Mouse (Mus musculus): ENCODE results near the gene Arhgef3.

Gene Arhgef3

DNA sequence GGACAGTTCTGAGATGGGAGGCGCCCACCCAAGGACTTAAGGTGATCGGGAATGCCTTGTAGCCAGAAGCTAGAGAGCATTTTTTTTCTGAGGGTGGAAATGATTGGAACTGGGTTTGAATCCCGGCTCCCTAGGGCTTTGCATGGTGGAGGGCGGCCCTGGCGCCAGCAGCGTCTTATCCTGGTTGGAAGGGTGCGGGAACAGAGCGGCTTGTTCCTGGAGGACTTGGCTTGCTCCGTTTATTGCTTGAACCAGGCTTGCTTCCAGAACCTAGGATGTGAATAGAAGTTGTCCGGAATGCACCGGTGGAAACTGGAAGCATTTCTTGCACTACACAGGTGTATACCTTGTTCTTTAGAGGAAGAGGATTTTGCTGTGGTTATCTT is 569 bp downstream of the Arhgef3 start:
- DNase-seq = no peak

DNA sequence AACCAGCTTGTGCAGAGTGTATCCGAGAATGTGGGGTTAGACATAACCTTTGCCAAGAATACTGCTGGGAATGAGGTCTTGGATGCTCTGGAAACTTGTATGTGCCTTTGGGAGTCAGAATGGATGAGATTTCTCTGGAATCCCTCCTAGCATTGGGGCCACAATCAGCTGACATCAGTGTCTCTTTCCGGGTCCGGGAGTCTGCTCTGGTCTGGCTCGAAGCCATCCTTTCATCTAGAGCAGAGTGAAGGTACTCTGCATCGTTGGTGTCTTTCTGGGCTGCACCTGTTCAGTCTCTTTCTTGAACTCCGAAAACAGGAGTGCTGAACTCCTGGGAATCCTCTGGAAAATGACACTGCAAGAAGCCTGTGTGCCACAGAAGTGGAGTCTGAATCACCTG is 1.3 kb downstream of the Arhgef3 start:
- no peak for DNase-seq

DNA sequence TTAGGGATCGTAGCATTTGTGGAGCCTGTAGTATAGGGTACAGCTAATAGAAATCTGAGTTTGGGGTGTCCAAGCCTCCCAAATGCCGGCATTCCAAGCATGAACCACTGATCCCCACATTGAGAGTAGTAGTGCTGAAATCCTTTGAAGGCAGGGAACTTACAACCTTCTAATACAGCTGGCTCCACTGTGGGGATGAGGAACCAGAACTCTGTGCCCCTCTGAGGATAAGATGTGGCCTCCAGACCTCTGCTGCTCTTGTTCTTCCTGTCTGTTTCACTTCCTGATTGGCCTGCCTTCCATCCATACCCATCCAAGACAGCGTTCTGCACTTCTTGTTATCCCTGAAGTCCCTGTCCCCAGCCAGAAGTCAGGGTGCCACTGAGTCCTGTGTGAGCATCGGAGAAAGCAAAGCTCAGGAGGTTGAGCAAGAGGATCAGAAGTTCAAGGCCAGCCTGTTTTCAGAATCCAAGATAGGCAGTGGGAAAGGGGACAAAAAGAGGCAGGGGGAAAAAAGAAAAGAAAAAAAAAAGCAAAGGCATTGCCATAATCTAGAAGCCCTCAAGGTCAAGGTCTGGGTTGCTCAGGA is 2.0 kb downstream of the Arhgef3 start:
- no peak for DNase-seq

DNA sequence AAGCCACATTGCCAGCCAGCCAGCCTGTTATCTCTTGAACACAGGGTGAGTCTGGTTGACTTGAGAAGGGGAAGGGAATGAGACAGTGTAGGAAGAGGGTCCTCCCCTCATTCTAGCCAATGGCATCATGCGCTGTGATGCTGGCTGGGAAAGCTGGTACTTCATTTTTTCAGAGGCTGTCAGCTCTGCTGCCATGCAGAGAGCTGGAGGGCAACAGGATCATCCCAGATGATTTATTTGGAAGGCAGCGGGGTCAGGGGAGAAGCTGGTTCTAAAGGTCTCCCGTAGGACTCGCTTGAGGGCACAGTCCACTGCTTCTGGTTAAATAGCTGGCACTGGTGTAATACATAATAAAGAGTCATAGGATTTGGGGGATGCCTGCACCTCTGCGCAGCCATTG is 3.8 kb downstream of the Arhgef3 start:
- no peak for DNase-seq

DNA sequence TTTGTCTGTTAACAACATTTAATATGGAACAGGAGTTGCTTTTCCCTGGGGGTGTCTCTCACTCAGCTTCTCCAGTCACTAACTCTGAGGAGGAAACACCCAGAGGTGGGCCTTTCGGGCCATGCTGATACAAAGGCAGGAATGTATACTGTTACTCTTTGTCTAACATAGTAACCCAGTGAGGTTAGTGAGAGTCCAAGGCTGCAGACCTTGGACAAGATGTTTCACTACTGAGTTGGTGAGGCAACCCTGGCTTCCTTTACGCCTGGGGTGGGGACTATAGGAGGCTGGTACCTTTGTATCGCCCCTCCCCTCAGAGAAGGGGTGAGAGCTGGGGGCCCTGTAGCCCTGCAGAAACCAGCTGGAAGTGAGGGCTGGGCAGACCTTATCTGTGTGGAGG is 7.9 kb downstream of the Arhgef3 start:
- no peak for DNase-seq

DNA sequence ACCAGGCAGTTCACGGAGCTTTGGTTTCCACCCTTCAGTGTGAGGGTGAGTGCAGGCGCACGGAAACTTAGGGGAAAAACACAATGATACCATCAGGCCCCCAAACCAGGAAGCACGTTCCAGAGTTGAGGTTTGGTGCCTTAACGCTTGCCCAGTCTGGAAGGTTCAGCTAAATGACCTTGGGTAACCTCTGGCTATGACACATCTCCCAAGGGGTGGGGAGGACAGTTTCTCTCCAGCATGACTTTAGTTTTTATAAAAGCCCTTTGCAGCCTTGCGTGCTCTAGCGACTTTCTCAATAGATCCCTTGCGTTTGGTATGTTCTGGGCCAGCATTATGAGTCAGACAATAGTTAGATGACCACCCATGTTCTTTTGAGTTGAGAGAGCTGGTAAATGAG is 8.8 kb downstream of the Arhgef3 start:
- no peak for DNase-seq

DNA sequence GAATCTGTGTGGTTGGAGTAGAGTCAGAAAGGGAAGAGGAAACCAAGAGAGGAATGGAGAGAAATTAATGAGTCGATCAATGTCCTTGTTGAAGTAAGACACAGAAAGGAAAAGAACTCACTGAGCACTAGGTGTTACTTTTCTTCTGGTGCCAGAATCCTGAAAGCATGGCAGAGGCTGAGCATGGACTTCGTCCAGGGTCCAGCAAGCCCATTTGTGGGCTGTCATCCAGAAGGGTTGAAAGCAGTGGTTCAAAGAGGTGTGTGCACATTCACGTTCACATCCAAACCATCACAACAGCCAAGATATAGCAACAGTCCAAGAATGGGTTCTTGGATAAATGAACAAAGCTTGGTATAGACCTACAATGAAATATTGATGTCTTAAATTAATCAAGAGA is 15.3 kb downstream of the Arhgef3 start:
- DNase-seq = no peak

DNA sequence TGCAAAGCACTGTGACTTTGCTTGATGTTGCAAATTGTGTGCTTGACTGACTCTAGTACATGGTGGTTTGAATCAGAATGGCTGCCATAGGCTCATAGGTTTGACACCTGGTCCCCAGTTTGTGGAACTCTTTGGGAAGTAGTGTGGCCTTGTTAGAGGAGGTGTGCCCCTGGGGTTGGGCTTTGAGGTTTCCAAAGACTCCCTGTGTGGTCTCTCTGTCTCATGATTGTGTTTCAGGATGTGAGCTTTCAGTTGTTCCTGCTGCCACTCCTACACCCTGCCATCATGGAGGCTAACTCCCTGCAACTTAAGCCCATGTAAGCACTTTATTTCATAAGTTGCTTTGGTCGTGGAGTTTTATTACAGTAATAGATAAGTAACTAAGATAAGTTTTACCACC is 16.0 kb downstream of the Arhgef3 start:
- DNase-seq = no peak

DNA sequence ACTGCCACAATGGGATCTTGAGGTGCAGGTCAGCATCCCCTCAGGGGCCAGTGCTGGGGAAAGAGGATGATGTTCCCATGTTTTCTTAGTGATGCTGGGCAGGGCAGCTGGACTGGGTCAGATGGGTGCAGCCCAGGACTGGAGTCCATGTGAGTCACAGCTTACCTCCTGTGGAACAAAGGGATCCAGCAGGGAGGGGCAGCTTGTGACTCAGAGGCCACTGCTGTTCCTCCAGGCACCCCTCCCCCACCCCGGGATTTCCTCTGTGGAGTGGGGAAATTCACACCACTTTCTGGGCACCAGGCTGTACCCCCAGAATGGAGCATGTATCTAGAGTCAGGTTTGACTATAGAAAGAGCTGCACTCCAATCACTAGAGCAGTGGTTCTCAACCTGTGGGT is 16.8 kb downstream of the Arhgef3 start:
- DNase-seq = no peak

DNA sequence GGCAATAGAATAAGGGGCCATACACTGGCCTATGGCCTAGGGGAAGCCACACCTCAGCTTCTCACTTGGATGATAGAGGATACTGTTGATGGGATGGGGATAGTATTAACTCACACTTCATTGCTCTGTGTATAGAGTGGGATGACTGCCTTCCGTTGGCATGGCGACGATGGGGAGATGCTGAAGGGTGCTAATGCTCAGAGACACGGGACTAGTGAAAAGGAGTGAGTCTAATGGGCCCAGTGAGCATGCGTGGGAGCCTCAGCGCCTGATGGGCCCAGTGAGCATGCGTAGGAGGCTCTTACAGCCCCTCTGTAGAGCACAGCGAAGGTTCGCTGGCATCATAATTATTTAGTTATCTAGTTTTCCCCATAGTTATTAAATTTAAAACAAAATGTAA is 24.2 kb downstream of the Arhgef3 start:
- no peak for DNase-seq

DNA sequence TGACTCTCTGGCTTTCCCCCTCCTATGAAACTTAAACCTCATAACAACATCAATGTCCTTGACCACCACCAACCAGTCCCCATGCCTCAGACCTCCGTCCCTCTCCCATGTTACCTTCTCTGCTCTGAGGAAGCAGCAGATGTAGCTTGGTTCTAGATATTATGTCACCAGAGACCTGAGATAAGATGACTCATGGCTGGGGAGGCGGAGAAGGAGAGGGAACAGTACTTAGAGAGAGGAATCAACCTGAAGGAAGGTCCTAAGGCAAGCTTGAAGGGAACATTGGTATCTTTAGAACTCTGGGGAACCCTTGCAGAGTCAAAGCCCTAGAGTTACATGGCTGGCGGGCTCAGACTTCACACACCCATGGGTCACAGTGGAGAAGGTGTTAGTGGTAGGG is 25.3 kb downstream of the Arhgef3 start:
- no peak for DNase-seq

DNA sequence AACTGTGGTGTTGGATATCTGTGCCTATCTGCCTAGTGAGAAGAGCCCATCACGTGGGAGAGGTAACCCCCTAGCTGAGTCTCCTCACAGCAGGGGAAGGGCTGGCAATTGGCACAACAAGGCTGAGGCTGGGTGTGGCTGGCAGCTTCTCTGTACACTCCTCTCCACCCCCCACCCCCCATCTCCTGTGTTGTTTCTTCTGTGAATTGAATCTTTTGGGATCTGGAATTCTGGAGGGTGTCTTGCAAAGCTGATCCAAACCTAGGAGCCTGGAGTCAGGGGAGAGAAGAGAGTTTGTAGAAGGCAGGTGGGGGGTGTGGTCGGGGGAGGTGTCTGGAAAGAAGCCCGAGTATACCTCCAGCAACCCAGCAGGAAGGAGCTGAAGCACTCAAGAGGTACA is 26.8 kb downstream of the Arhgef3 start:
- DNase-seq = no peak

DNA sequence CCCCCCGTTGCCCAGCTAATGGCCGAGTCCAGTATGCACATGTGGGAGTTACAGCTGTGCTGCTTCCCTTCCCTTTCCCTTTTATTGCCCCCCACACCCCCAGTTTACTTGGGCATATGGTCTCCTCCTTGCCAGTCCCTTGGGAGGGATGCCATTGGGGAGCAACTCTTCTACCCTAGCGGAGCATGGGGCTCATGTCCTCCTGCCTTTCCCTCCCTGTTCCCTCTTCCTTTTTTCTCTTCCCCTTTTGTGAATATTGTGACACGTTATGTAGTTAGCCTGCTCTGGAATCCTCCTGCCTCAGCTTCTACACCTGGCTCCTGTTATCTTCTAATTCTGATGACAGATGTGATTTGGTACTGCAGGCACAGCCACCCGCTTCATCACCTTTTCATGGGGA is 28.0 kb downstream of the Arhgef3 start:
- DNase-seq = no peak

DNA sequence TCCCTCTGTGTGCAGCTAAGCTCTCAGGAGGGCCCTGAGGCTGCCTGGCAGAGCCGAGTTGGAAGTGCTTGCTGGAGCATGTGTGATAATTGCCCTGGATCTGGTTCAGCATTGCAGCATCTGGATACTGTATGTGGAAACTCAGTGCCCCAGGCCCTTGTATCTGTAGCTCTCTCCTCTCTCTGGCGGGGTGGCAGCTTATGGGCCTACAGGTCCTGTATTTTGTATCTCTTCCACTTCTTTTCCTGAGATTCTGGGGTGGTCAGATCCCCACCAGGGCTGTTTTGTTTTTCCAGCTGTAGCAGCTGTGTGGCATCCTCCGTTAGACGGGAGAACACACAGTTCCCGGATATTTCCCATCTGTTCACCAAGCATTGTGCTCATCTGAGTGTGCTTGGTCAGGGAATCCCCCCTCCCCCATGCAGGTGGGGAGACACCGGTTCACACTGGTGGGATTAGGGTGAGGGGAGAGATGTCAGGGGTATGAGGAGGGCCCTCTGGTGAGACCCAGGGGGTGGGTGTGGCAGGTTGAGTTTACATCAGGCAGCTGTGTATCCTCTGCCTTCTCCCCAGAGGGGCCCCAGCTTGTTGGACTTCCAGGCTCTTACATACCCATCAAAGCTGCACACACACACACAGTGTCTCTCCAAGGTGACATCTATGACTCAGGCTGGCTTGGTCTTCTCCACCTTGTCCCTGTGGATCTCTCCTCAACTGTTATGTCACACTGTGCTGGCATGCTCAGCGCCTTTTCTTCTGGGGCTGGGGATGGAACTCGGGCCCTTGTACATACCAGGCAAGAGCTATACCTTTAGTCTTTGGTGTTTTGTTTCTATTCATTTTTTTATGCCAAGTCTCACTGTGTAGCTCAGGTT is 30.7 kb downstream of the Arhgef3 start:
- peak in 1 of 2 experiments; percentile 55 for DNase-seq

DNA sequence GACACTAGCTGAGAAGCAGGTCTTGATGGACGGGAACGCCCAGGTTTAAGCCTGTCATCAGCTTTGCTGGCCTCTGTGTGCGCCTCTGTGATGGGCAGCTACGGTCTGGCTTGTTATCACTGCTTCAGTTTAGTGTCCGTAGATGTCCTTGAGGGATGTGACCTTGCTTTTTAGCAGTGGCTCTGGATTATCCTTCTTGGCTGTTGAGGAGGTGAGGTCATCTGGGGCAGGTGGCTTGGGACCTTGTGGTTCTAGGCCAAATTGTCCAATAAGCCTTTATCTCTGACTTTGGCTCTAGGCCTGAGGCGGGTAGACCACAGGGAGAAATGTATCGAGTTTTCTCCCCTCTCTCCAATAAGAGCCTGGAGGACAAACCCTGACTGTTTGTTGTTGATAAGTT is 33.0 kb downstream of the Arhgef3 start:
- no peak for DNase-seq

DNA sequence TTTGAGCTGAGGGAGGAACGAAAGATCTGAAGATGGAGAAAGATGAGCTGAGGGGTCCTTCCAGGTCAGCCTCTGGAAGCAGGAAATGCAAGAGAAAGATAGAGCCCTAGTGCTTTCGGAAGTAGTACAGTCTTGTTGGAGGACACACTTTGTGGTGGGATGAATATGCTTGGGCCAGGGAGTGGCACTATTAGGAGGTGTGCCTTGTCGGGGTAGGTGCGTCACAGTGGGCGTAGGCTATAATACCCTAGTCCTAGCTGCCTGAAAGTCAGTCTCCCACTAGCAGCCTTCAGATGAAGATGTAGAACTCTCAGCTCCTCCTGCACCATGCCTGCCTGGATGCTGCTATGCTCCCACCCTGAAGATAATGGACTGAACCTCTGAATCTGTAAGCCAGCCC is 34.7 kb downstream of the Arhgef3 start:
- DNase-seq = no peak

DNA sequence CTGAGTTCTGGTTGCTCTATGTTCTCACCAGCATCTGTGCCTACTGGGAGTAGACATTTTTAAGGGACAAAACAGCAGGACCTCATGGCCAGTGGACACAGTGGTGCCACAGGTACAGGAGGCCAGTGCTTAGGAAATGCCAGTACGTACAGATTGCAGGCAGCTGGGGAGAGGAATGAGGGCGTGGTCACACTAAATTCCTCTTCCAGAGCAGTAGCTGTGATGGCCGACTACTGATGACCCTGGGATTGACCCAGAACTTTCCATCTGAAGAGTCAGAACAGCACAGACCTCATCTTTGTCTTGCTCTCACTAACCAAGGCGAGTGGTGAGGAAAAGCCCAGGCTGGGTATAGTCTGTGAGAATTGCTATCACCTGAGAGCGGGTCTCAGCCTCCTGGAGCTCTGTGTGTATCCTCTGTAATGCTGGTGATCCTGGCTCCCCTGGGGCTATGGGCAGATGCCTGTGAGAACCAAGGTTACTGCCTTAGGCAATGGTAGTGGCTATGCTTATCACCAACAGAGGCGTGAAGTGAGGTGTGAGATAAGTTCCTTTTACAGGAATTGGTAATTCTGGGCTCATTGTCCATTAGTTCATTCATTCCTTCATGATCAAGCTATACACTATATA is 35.4 kb downstream of the Arhgef3 start:
- DNase-seq = no peak

DNA sequence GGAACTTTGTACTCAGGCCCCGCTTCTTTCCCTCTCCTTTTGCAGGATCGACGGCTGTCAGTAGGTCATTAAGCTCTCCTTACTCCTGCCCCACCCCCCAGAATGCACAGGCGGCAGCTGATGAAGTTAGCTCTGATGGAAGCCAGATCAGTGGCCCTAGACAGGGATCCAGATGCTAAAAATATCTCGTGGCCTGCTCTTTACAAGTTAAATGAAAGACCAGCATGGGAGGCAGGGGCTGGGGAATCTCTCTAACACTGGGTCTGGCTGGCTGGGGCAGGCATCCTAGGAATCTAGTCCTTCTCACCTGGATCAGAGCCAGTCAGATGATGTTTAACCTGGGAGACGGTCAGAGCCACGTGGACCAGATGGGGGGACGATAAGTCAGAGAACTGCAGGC is 36.7 kb downstream of the Arhgef3 start:
- DNase-seq = peak; percentile 46 to 85

DNA sequence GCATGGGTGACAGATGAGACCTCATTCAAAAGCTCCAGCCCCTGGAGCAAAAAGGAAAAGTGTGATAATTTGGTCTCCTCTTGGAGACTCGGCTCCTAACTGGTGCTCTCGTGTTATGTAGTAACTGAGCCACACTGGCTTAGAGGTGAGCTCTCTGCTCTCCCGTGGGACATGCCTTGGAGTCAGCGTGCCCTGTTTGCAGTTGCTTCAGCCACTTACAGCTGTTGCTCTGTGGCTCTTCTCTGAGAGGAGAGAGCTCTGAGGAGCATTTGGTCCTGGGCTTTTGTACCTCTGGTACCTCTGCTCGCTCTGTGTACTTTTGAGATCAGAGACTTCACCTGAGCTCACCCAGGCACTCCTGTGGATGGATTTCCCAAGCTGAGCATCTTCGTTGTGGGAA is 40.4 kb downstream of the Arhgef3 start:
- DNase-seq = no peak

DNA sequence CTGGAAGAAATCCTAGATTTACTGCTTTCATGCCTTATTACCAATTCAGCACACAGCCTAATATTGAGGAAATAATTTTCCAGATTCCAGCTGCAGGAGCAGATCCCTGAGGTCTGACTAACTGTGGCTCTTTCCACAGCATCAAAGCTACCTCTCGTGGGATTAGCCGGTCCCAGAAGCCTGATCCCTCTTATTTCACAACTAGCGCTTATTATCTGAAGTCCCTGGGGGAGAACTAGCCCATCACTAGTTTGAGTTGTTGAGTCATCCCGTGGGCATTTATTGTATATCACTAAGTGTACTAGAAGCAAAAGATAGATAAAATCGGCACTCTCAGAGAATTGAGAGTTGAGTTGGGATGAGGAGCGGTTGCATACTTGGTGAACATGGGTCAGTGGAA is 41.3 kb downstream of the Arhgef3 start:
- DNase-seq = no peak

DNA sequence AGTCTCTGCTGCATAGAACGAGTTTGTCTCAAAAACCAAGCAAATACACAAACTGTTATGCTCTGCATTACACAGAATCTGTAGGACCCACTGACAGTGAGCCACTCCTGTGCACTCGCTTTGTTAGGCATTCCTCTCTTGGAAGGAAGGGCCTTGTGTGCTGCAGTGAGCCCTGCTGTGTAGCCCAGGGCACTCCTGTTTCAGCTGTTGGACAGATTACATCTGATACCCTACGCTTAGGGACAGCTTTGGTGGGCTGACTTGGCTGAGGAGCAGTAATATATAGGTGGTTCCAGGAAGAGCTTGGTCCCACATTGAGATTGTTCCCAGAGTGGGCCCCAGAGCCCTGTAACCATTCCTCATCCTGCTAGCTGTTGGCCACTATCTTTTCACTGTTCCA is 43.4 kb downstream of the Arhgef3 start:
- no peak for DNase-seq

DNA sequence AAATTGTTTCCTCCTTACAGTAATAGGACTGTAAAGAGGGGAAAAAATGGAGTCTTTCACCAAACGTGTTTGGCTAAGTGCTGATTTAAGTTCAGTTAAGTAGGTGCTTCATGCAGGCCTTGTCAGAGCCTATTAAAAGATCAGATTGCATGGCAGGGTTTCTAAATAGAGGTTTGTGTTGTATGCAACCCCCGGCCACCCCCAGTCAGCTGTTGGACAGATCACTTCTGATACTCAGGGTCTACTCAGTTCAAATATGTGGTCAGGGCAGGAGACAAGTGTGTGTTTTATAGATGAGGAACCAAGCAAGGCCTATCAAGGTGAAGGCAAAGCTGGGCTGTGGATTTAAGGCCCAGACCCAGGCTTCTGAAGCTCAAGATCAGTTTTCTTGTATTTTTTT is 44.1 kb downstream of the Arhgef3 start:
- no peak for DNase-seq

DNA sequence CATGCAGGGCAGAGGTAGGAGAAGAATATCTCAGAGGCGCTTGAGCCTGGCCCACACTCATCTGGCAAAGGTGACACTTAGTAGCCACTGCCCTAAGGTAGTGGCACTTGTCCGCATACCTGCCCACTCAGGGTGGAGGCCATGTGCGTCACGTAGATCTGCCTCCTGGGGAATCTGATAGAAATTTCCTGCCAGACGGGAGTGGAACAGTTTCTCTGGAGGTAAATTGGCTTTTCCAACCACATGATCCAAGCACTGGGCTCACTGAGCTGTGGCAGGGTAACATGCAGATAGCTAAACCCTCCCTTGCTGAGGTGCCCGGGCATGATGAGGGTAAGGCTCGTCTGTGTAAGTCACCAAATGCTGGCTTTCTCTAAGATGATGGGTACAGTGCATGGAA is 46.1 kb downstream of the Arhgef3 start:
- no peak for DNase-seq

DNA sequence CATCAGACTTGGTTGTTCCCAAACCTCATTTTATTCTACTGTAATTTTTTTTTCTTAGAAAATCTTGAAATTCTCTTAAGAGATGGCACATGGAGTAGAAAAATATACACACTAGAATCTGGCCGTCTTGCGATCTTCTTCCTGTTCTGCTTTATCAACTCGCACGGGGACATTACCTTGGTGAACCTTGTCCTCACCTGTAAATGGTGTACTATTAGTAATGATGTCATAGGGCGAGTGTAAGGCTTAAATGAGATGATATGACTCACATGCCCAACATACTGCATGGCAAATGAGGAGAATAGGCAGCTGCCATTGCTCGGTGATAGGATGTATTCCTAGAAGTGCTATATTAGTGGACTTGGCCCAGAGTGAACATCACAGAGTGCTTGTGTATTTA is 49.9 kb downstream of the Arhgef3 start:
- no peak for DNase-seq
